Mouse (Mus musculus): ENCODE measurements around the gene Henmt1. TPM values are rescaled to one million over a fixed set of nuclear protein-coding genes. Genes with fewer than 3 reads are reported as not detected.

Gene Henmt1
- polyA plus RNA-seq, 1 experiment = 0.19 TPM

DNA sequence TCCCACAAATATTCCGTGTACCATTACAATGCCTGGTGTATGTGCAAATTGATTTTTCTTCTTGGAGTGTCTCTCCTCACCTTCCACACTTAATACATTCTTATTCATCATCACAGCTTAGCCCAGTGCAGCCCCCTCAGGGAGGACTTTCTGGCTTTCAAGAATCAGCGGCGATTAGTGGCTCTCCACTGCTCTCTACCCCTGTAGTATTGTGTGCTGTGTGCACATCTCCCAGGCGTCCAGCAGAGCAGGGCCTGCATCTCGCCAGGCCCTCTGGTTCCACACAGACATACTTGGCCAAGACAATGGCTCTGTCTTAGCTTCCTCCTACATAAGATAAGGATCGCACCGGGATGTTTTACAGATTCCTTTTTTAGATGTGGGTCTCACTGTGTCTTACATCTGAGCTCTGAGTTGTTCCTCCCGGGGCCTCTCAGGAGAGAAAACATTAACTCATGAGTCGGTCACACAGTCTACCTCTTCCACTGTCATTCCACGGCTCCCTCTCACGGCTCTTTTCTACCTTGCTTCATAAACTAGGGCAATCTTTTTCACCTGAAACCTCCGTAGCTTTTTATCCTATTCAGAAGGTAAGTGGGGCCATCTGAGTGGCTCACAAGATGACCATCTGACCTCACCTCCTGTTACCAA, 47.5 kb downstream of the Henmt1 start:
- TF ChIP-seq CTCF (IDR thresholded peaks at IDR 0.05; ENCODE audit: insufficient read depth, low read length) (no peak), POLR2A (IDR thresholded peaks at IDR 0.05; ENCODE audit: borderline replicate concordance, extremely low read depth, low read depth, low read length) (no peak)
- 58% methylated on average over 12 of the region's 12 CpGs for WGBS

GRCm38 (mm10) chr3:108989971-108990548, 50.4 kb downstream of the Henmt1 start:
- DNase-seq = no peak
- TF ChIP-seq POLR2A (IDR thresholded peaks at IDR 0.05; ENCODE audit: borderline replicate concordance, extremely low read depth, low read depth, low read length) (no peak), CTCF (IDR thresholded peaks at IDR 0.05; ENCODE audit: insufficient read depth, low read length) (no peak)
- Histone ChIP-seq H3K4me1 (ENCODE audit: control insufficient read depth, insufficient read depth, low read length) (no peaks in the 10 kb centered on the region; the same call in 1 of the 2 replicates), H3K4me3 (replicated peaks; ENCODE audit: extremely low read depth, low read depth, low read length) (no peak overlapping the region)
- 75% methylated on average over 9 of the region's 9 CpGs for WGBS

More for the DNA sequence above, 47.5 kb downstream of the Henmt1 start:
- Histone ChIP-seq H3K4me1 (ENCODE audit: control insufficient read depth, insufficient read depth, low read length) (no peaks in the 10 kb centered on the region; the same call in 1 of the 2 replicates), H3K4me3 (replicated peaks; ENCODE audit: extremely low read depth, low read depth, low read length) (no peak overlapping the region)
- no peak for DNase-seq

DNA sequence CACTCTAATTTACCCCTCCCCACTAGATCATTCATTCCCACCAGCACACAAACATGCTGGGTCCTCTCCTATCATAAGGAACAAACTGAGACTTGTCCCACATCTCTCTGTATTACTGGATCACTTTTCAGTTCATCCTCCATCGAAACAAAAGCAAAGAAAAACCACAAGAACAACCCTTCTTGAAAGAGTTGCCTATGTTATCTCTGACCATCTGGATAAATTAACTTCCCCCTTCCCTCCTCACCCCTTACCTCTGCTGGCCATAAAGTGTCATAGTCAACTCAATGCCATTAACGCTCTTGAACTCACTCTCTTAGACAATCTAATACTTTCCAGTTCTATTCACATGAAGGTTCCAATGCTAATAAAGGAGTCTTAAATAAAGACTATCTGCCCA, 54.8 kb downstream of the Henmt1 start:
- 91% methylated on average over 2 of the region's 2 CpGs for WGBS

GRCm38 (mm10) chr3:108995379-108995778, 55.7 kb downstream of the Henmt1 start:
- DNase-seq = no peak
- Histone ChIP-seq H3K4me1 (ENCODE audit: control insufficient read depth, insufficient read depth, low read length) (peaks cover 2% of the 10 kb centered on the region), H3K4me3 (replicated peaks; ENCODE audit: extremely low read depth, low read depth, low read length) (no peak overlapping the region)
- WGBS = 76% methylated on average over 2 of the region's 2 CpGs
- TF ChIP-seq POLR2A (IDR thresholded peaks at IDR 0.05; ENCODE audit: borderline replicate concordance, extremely low read depth, low read depth, low read length) (no peak), CTCF (IDR thresholded peaks at IDR 0.05; ENCODE audit: insufficient read depth, low read length) (no peak)

More for the DNA sequence above, 54.8 kb downstream of the Henmt1 start:
- Histone ChIP-seq H3K4me3 (replicated peaks; ENCODE audit: extremely low read depth, low read depth, low read length) (no peak overlapping the region), H3K4me1 (ENCODE audit: control insufficient read depth, insufficient read depth, low read length) (peaks cover 2% of the 10 kb centered on the region)
- no peak for DNase-seq
- TF ChIP-seq POLR2A (IDR thresholded peaks at IDR 0.05; ENCODE audit: borderline replicate concordance, extremely low read depth, low read depth, low read length) (no peak), CTCF (IDR thresholded peaks at IDR 0.05; ENCODE audit: insufficient read depth, low read length) (no peak)

GRCm38 (mm10) chr3:108997284-108997683, 57.6 kb downstream of the Henmt1 start:
- TF ChIP-seq CTCF (IDR thresholded peaks at IDR 0.05; ENCODE audit: insufficient read depth, low read length) (no peak), POLR2A (IDR thresholded peaks at IDR 0.05; ENCODE audit: borderline replicate concordance, extremely low read depth, low read depth, low read length) (no peak)
- 27% methylated on average over 11 of the region's 11 CpGs for WGBS

DNA sequence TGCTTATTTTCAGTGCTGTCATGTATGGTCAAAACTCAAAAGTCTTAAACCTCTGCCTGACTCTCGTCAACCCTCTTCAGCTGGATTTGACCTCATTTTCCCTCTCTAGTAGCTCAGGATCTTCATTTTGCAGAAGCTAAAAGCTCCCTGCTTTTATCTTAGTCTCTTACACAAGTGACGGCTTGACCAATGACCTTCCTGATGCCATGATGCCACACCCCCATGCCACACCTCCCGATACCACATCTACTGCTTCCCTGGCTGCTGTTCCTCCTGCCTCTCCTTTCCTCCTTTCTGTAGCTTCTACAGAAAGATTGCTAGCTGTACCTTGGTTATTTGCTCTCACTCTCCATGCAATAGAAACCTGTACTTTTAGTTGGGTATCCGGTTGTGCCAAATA, 58.1 kb downstream of the Henmt1 start:
- no peak for TF ChIP-seq POLR2A (IDR thresholded peaks at IDR 0.05; ENCODE audit: borderline replicate concordance, extremely low read depth, low read depth, low read length)
- TF ChIP-seq CTCF (IDR thresholded peaks at IDR 0.05; ENCODE audit: insufficient read depth, low read length) = no peak
- WGBS = 42% methylated on average over 4 of the region's 4 CpGs
- H3K4me1 ChIP-seq (ENCODE audit: control insufficient read depth, insufficient read depth, low read length) = peaks cover 2% of the 10 kb centered on the region; the same call in 1 of the 2 replicates
- H3K4me3 ChIP-seq (replicated peaks; ENCODE audit: extremely low read depth, low read depth, low read length) = no peak overlapping the region
- DNase-seq = no peak

More at GRCm38 (mm10) chr3:108997284-108997683, 57.6 kb downstream of the Henmt1 start:
- no peak for DNase-seq
- Histone ChIP-seq H3K4me1 (ENCODE audit: control insufficient read depth, insufficient read depth, low read length) (peaks cover 2% of the 10 kb centered on the region), H3K4me3 (replicated peaks; ENCODE audit: extremely low read depth, low read depth, low read length) (no peak overlapping the region)

- H3K4me3 ChIP-seq (replicated peaks; ENCODE audit: extremely low read depth, low read depth, low read length) = no peak overlapping the region
- TF ChIP-seq CTCF (IDR thresholded peaks at IDR 0.05; ENCODE audit: insufficient read depth, low read length) (no peak), POLR2A (IDR thresholded peaks at IDR 0.05; ENCODE audit: borderline replicate concordance, extremely low read depth, low read depth, low read length) (no peak)
- H3K4me1 ChIP-seq (ENCODE audit: control insufficient read depth, insufficient read depth, low read length) = peaks cover 2% of the 10 kb centered on the region; the same call in 1 of the 2 replicates
- no peak for DNase-seq
- WGBS = 77% methylated on average over 1 of the region's 1 CpGs
Observed at GRCm38 (mm10) chr3:108999173-108999572, 59.5 kb downstream of the Henmt1 start.

GRCm38 (mm10) chr3:109005777-109006176, 66.1 kb downstream of the Henmt1 start:
- TF ChIP-seq POLR2A (IDR thresholded peaks at IDR 0.05; ENCODE audit: borderline replicate concordance, extremely low read depth, low read depth, low read length) = no peak
- TF ChIP-seq CTCF (IDR thresholded peaks at IDR 0.05; ENCODE audit: insufficient read depth, low read length) = no peak
- no peak overlapping the region for H3K4me3 ChIP-seq (replicated peaks; ENCODE audit: extremely low read depth, low read depth, low read length)
- H3K4me1 ChIP-seq (ENCODE audit: control insufficient read depth, insufficient read depth, low read length) = peaks cover 4% of the 10 kb centered on the region
- WGBS = 67% methylated on average over 5 of the region's 5 CpGs
- DNase-seq = no peak

DNA sequence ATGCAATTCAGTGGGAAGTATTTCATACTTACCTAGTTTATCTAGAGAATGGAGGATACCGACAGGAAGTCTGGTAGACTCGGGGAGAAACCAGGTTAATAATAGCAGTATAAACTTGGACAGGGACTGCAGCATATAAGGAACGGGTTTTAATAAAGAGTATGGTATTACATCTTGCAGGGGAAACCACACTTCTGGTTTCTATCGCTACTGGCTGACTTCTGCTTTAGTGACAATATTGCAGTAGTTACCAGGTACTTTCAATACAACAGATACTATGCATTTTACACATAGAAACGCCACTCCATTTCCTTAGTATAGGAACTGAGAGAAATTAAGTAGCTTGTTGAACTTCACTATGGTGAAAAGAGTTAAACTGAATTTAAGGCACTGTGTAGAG, 68.5 kb downstream of the Henmt1 start:
- WGBS = 74% methylated on average over 5 of the region's 5 CpGs
- no peak for DNase-seq
- Histone ChIP-seq H3K4me3 (replicated peaks; ENCODE audit: extremely low read depth, low read depth, low read length) (no peak overlapping the region), H3K4me1 (ENCODE audit: control insufficient read depth, insufficient read depth, low read length) (peaks cover 16% of the 10 kb centered on the region)
- TF ChIP-seq POLR2A (IDR thresholded peaks at IDR 0.05; ENCODE audit: borderline replicate concordance, extremely low read depth, low read depth, low read length) (no peak), CTCF (IDR thresholded peaks at IDR 0.05; ENCODE audit: insufficient read depth, low read length) (no peak)

Other genes with a start within 250 kb of the Henmt1 start
- 2.7 and 5.1 TPM in 2 replicates for gene Gpsm2, start 217.6 kb upstream of the Henmt1 start, polyA plus RNA-seq (2012; rRNA removed)
- 0.09 TPM in 1 of 2 replicates, not detected in the other for gene Aknad1, start 200.2 kb upstream of the Henmt1 start, polyA plus RNA-seq (2012; rRNA removed)
- gene Stxbp3, start 99.3 kb upstream of the Henmt1 start, polyA plus RNA-seq (2012; rRNA removed) = 7.4 and 14.6 TPM in 2 replicates
- gene Fndc7, start 49.9 kb upstream of the Henmt1 start, polyA plus RNA-seq (2012; rRNA removed) = 1.3 and 1.7 TPM in 2 replicates
- gene Prpf38b, start 28.1 kb upstream of the Henmt1 start, polyA plus RNA-seq (2012; rRNA removed) = 48.9 and 64.0 TPM in 2 replicates
- gene Gm9857, start 572 bp downstream of the Henmt1 start, polyA plus RNA-seq (2012; rRNA removed) = not detected in 2 replicates
- gene Fam102b, start 87.7 kb downstream of the Henmt1 start, polyA plus RNA-seq (2012; rRNA removed) = 7.5 and 10.7 TPM in 2 replicates
- gene Slc25a54, start 140.6 kb downstream of the Henmt1 start, polyA plus RNA-seq (2012; rRNA removed) = not detected in 2 replicates
- 8.8 and 8.9 TPM in 2 replicates for gene Slc25a24, start 183.3 kb downstream of the Henmt1 start, polyA plus RNA-seq (2012; rRNA removed)